In genomic region chr12:80681340-80681739, GRCm38 (mm10) we compare ENCODE assay signal across 10 mouse cellular contexts. TPM values are rescaled to one million over a fixed set of nuclear protein-coding genes. Genes with fewer than 3 reads are reported as not detected.
DNase-seq lines count a peak whose midpoint lies in the region.
"Had no signal": no experiment of that assay in that cellular context is flagged by ENCODE, and none has a peak within 500 bp of the region (broad histone marks: within the 10 kb centered on the region; RNA-seq: fewer than 3 reads in every experiment).

No protein-coding gene starts in this region.

- H3K4me3 ChIP-seq in forebrain, embryonic 10.5 days = no peak overlapping the region
- H3K4me3 ChIP-seq: heart, embryonic 15.5 days; midbrain, embryonic 12.5 days had no signal

- H3K4me1 ChIP-seq in forebrain, embryonic 10.5 days = 0 out of 2 replicates have a peak, but pooled peaks cover 5% of the 10 kb centered on the region
- H3K4me1 ChIP-seq: heart, embryonic 15.5 days; midbrain, embryonic 12.5 days had no signal

- DNase-seq in adrenal gland, postnatal 14 days = peak; percentile 46
- DNase-seq in adrenal gland, adult 18-20 months (ENCODE audit: low spot score in 2 of 2) = no peak
- peak; percentile 35 to 53 for DNase-seq in left cerebral cortex, postnatal 14 days (ENCODE audit: low spot score in 2 of 2)
- no peak for DNase-seq in left cerebral cortex, adult 8-10 months (ENCODE audit: low spot score in 2 of 2)
- DNase-seq in ZHBTc4 (ENCODE audit: low read depth, low spot score) = peak; percentile 47
- DNase-seq in kidney, adult 8-10 months = peak; percentile 12 to 34
- peak; percentile 47 for DNase-seq in lung, postnatal 36 days
- DNase-seq in forebrain, embryonic 10.5 days (ENCODE audit: extremely low spot score, low spot score) = no peak

- no peak overlapping the region for H3K27ac ChIP-seq in forebrain, embryonic 10.5 days
- H3K27ac ChIP-seq: heart, embryonic 15.5 days; midbrain, embryonic 12.5 days had no signal

- 82% methylated on average over 1 of the region's 1 CpGs for WGBS in forebrain, embryonic 10.5 days

- H3K36me3 ChIP-seq in forebrain, embryonic 10.5 days (replicated peaks) = peaks cover 18% of the 10 kb centered on the region

- no peaks in the 10 kb centered on the region for H3K27me3 ChIP-seq in forebrain, embryonic 10.5 days (ENCODE audit: poor library complexity, severe bottlenecking)
- H3K27me3 ChIP-seq: heart, embryonic 15.5 days; midbrain, embryonic 12.5 days had no signal

- intact Hi-C loops in left cerebral cortex, postnatal 14 days (cut with DNase I) = no loop called here

- H3K9me3 ChIP-seq in forebrain, embryonic 10.5 days = no peaks in the 10 kb centered on the region
- H3K9me3 ChIP-seq: heart, embryonic 15.5 days; midbrain, embryonic 12.5 days had no signal

RNA-seq across cellular contexts. Expression of gene Plekhd1, which starts 11.1 kb away (rescaled TPM):
- 0.60 TPM in 1 of 2 replicates, not detected in the other for total RNA-seq in adrenal gland, postnatal 14 days (2021)
- total RNA-seq in adrenal gland, adult 18-20 months (2021) = not detected
- 1 to 10 TPM; 2.8 to 2.9 TPM for total RNA-seq in left cerebral cortex, postnatal 14 days (2021)
- total RNA-seq in left cerebral cortex, adult 8-10 months (2022) = 1 to 10 TPM; 3.6 to 7.8 (median 5.6) TPM
- 0.27 and 0.55 TPM in 2 replicates for polyA plus RNA-seq in forebrain, embryonic 10.5 days (2016; fragmentation: Nextera tagmentation; extraction: Ambion mirVana)

RNA-seq across cellular contexts. Expression of gene Erh, which starts 37.2 kb away (rescaled TPM):
- 50.4 and 63.7 TPM in 2 replicates for total RNA-seq in adrenal gland, postnatal 14 days (2021)
- total RNA-seq in adrenal gland, adult 18-20 months (2021) = 10 to 100 TPM; 41.4 to 54.2 TPM
- total RNA-seq in left cerebral cortex, postnatal 14 days (2021) = 10 to 100 TPM; 46.8 to 53.1 TPM
- 10 to 100 TPM; 24.8 to 52.7 (median 38.4) TPM for total RNA-seq in left cerebral cortex, adult 8-10 months (2022)
- polyA plus RNA-seq in forebrain, embryonic 10.5 days (2016; fragmentation: Nextera tagmentation; extraction: Ambion mirVana) = 542 and 544 TPM in 2 replicates

RNA-seq across cellular contexts. Expression of gene Slc39a9, which starts 37.7 kb away (rescaled TPM):
- total RNA-seq in adrenal gland, postnatal 14 days (2021) = 37.6 and 37.9 TPM in 2 replicates
- total RNA-seq in adrenal gland, adult 18-20 months (2021) = 10 to 100 TPM; 39.8 to 50.0 TPM
- 10 to 100 TPM; 40.1 to 40.5 TPM for total RNA-seq in left cerebral cortex, postnatal 14 days (2021)
- total RNA-seq in left cerebral cortex, adult 8-10 months (2022) = 10 to 100 TPM; 34.7 to 40.3 (median 37.8) TPM
- polyA plus RNA-seq in forebrain, embryonic 10.5 days (2016; fragmentation: Nextera tagmentation; extraction: Ambion mirVana) = 28.5 and 31.1 TPM in 2 replicates

Comparison
In these comparisons a context has a peak if more than half of its experiments do, and no peak if none do; other contexts are left out.
1. DNase-seq: peak in adrenal gland, postnatal 14 days (single experiment), left cerebral cortex, postnatal 14 days (2 of 2), ZHBTc4 (single experiment), kidney, adult 8-10 months (2 of 2) and lung, postnatal 36 days (single experiment); none in adrenal gland, adult 18-20 months (0 of 2), left cerebral cortex, adult 8-10 months (0 of 2) and forebrain, embryonic 10.5 days (single experiment).